Mouse (Mus musculus) liver, embryonic 16.5 days (tissue): ENCODE measurements around the gene Gm10188. TPM values are rescaled to one million over a fixed set of nuclear protein-coding genes. Genes with fewer than 3 reads are reported as not detected.

Experiments used
- ATAC-seq: fragments of 200-750 bp; cut with Nextera tagmentation; 2 replicates; pipeline ENCODE4 v1.8.0; 2017; ENCODE audit warnings: low read depth, mild to moderate bottlenecking, moderate number of reproducible peaks, moderate library complexity
- H3K27ac ChIP-seq: fragments of 300-500 bp; sonication (generic); 2 replicates; pipeline ENCODE4 v1.5.1; 2014; ENCODE audit warnings: mild to moderate bottlenecking, low read length
- H3K27me3 ChIP-seq: fragments of 300-500 bp; sonication (generic); 2 replicates; pipeline ENCODE4 v1.6.1; 2014; ENCODE audit warnings: low read depth, low read length, mixed read lengths; ENCODE audit not compliant: control insufficient read depth, insufficient read depth
- H3K36me3 ChIP-seq: fragments of 300-500 bp; sonication (generic); 2 replicates; pipeline ENCODE4 v1.6.1; 2014; ENCODE audit warnings: mild to moderate bottlenecking; ENCODE audit not compliant: control insufficient read depth, insufficient read depth
- H3K4me1 ChIP-seq: fragments of 300-500 bp; sonication (generic); 2 replicates; pipeline ENCODE4 v1.6.1; 2014; ENCODE audit warnings: low read depth, low read length, mixed read lengths; ENCODE audit not compliant: control insufficient read depth
- H3K4me2 ChIP-seq: fragments of 300-500 bp; sonication (generic); 2 replicates; pipeline ENCODE4 v1.6.1; 2014; ENCODE audit warnings: low read depth, low read length, mixed read lengths
- H3K4me3 ChIP-seq: fragments of 300-500 bp; sonication (generic); 2 replicates; pipeline ENCODE4 v1.5.1; 2014; ENCODE audit warnings: low read depth, mild to moderate bottlenecking, low read length
- H3K9ac ChIP-seq: fragments of 300-500 bp; sonication (generic); 2 replicates; pipeline ENCODE4 v1.6.1; 2014; ENCODE audit warnings: low read depth, low read length
- H3K9me3 ChIP-seq: fragments of 300-500 bp; sonication (generic); replicated peaks from 2 replicates; pipeline ENCODE4 v1.6.1; 2016; ENCODE audit warnings: low read length; ENCODE audit not compliant: control insufficient read depth
- WGBS: fragments of 180-500 bp; shearing (Covaris S2); extraction: QIAGEN DNeasy Blood & Tissue Kit; methylation state at CpG from one replicate; pipeline ENCODE4 v1.1.7; 2014; ENCODE audit not compliant: insufficient replicate concordance; 5-methylcytosine and 5-hydroxymethylcytosine counted together
- polyA plus RNA-seq: library from polyadenylated mRNA; unstranded; fragments of >200 nt; fragmentation: Nextera tagmentation; extraction: Ambion mirVana; gene quantifications from 2 replicates; pipeline ENCODE4 v1.2.1, GENCODE M21; 2015

Gm10188 gene
- polyA plus RNA-seq, 1 experiment from 2014 or later = not detected

GRCm38 (mm10) chr1:132264577-132264976, 35.0 kb upstream of the Gm10188 start:
- WGBS = 31% methylated on average over 7 of the region's 7 CpGs
- peaks cover 17% of the 10 kb centered on the region for H3K4me1 ChIP-seq
- peak; percentile 95 for ATAC-seq
- H3K27ac ChIP-seq = no peak overlapping the region
- H3K9me3 ChIP-seq = no peaks in the 10 kb centered on the region
- no peaks in the 10 kb centered on the region for H3K27me3 ChIP-seq
- H3K9ac ChIP-seq = no peak overlapping the region
- no peaks in the 10 kb centered on the region for H3K36me3 ChIP-seq
- H3K4me2 ChIP-seq = 0 out of 2 replicates have a peak overlapping the region, but pooled peaks have one; percentile 13
- no peak overlapping the region for H3K4me3 ChIP-seq

- H3K27ac ChIP-seq = no peak overlapping the region
- H3K9ac ChIP-seq = no peak overlapping the region
- H3K9me3 ChIP-seq = no peaks in the 10 kb centered on the region
- H3K27me3 ChIP-seq = no peaks in the 10 kb centered on the region
- no peak overlapping the region for H3K4me3 ChIP-seq
- peaks cover 17% of the 10 kb centered on the region for H3K4me1 ChIP-seq
- 85% methylated on average over 4 of the region's 4 CpGs for WGBS
- no peaks in the 10 kb centered on the region for H3K36me3 ChIP-seq
- H3K4me2 ChIP-seq = no peak overlapping the region
- ATAC-seq = no peak
Measured at GRCm38 (mm10) chr1:132263618-132264017, 34.1 kb upstream of the Gm10188 start.

GRCm38 (mm10) chr1:132261058-132261457, 31.5 kb upstream of the Gm10188 start:
- no peaks in the 10 kb centered on the region for H3K27me3 ChIP-seq
- 43% methylated on average over 5 of the region's 5 CpGs for WGBS
- H3K4me3 ChIP-seq = no peak overlapping the region
- H3K9ac ChIP-seq = no peak overlapping the region
- H3K4me2 ChIP-seq = no peak overlapping the region
- ATAC-seq = no peak
- peaks cover 17% of the 10 kb centered on the region for H3K4me1 ChIP-seq
- H3K36me3 ChIP-seq = no peaks in the 10 kb centered on the region
- no peak overlapping the region for H3K27ac ChIP-seq
- no peaks in the 10 kb centered on the region for H3K9me3 ChIP-seq

- Histone ChIP-seq H3K27me3 (no peaks in the 10 kb centered on the region), H3K4me3 (no peak overlapping the region), H3K4me1 (peaks cover 16% of the 10 kb centered on the region), H3K9ac (no peak overlapping the region), H3K9me3 (no peaks in the 10 kb centered on the region), H3K4me2 (no peak overlapping the region), H3K27ac (no peak overlapping the region), H3K36me3 (no peaks in the 10 kb centered on the region)
- 70% methylated on average over 1 of the region's 1 CpGs for WGBS
- no peak for ATAC-seq
Measured at GRCm38 (mm10) chr1:132260331-132260730, 30.8 kb upstream of the Gm10188 start.

- WGBS = 64% methylated on average over 6 of the region's 6 CpGs
- H3K27ac ChIP-seq = no peak overlapping the region
- H3K4me1 ChIP-seq = no peaks in the 10 kb centered on the region
- no peaks in the 10 kb centered on the region for H3K27me3 ChIP-seq
- no peaks in the 10 kb centered on the region for H3K36me3 ChIP-seq
- H3K9ac ChIP-seq = no peak overlapping the region
- no peak overlapping the region for H3K4me2 ChIP-seq
- ATAC-seq = no peak
- no peak overlapping the region for H3K4me3 ChIP-seq
- no peaks in the 10 kb centered on the region for H3K9me3 ChIP-seq
Measured at GRCm38 (mm10) chr1:132254467-132254866, 24.9 kb upstream of the Gm10188 start.

GRCm38 (mm10) chr1:132246641-132247040, 17.1 kb upstream of the Gm10188 start:
- 71% methylated on average over 4 of the region's 4 CpGs for WGBS

GRCm38 (mm10) chr1:132246137-132246536, 16.6 kb upstream of the Gm10188 start:
- no peak overlapping the region for H3K4me2 ChIP-seq
- peak; percentile 67 for ATAC-seq
- no peak overlapping the region for H3K27ac ChIP-seq
- H3K9me3 ChIP-seq = no peaks in the 10 kb centered on the region
- no peak overlapping the region for H3K4me3 ChIP-seq
- WGBS = 21% methylated on average over 6 of the region's 6 CpGs
- no peaks in the 10 kb centered on the region for H3K27me3 ChIP-seq
- peaks cover 17% of the 10 kb centered on the region for H3K4me1 ChIP-seq
- no peaks in the 10 kb centered on the region for H3K36me3 ChIP-seq
- H3K9ac ChIP-seq = no peak overlapping the region

More at GRCm38 (mm10) chr1:132246641-132247040, 17.1 kb upstream of the Gm10188 start:
- no peaks in the 10 kb centered on the region for H3K9me3 ChIP-seq
- H3K4me1 ChIP-seq = peaks cover 17% of the 10 kb centered on the region
- no peak for ATAC-seq
- no peaks in the 10 kb centered on the region for H3K27me3 ChIP-seq
- no peak overlapping the region for H3K27ac ChIP-seq
- no peak overlapping the region for H3K4me2 ChIP-seq
- no peak overlapping the region for H3K4me3 ChIP-seq
- no peak overlapping the region for H3K9ac ChIP-seq
- H3K36me3 ChIP-seq = no peaks in the 10 kb centered on the region

- Histone ChIP-seq H3K36me3 (no peaks in the 10 kb centered on the region), H3K27me3 (no peaks in the 10 kb centered on the region), H3K27ac (no peak overlapping the region), H3K9me3 (no peaks in the 10 kb centered on the region), H3K9ac (no peak overlapping the region), H3K4me1 (peaks cover 17% of the 10 kb centered on the region), H3K4me3 (no peak overlapping the region), H3K4me2 (no peak overlapping the region)
- ATAC-seq = peak; percentile 68
- 33% methylated on average over 5 of the region's 5 CpGs for WGBS
Measured at GRCm38 (mm10) chr1:132245010-132245409, 15.4 kb upstream of the Gm10188 start.

GRCm38 (mm10) chr1:132237585-132238159, 8.1 kb upstream of the Gm10188 start:
- Histone ChIP-seq H3K27me3 (no peaks in the 10 kb centered on the region), H3K27ac (no peak overlapping the region), H3K36me3 (no peaks in the 10 kb centered on the region), H3K4me1 (no peaks in the 10 kb centered on the region), H3K9ac (no peak overlapping the region), H3K4me3 (no peak overlapping the region), H3K9me3 (no peaks in the 10 kb centered on the region), H3K4me2 (no peak overlapping the region)
- no peak for ATAC-seq
- WGBS = 15% methylated on average over 6 of the region's 6 CpGs
